Mouse (Mus musculus): ENCODE measurements around the gene Bcl2l10. TPM values are rescaled to one million over a fixed set of nuclear protein-coding genes. Genes with fewer than 3 reads are reported as not detected.

Bcl2l10 gene
- polyA plus RNA-seq, 1 experiment from 2014 or later, result not detected

- Histone ChIP-seq H3K4me2 (ENCODE audit: low read length) (peak overlapping the region; percentile 70), H3K4me1 (replicated peaks; ENCODE audit: control insufficient read depth, insufficient read depth, low read length) (peaks cover 8% of the 10 kb centered on the region; the same call in 1 of the 2 replicates), H3K27me3 (replicated peaks; ENCODE audit: control insufficient read depth, insufficient read depth, low read length) (no peaks in the 10 kb centered on the region), H3K27ac (ENCODE audit: low read depth) (peak overlapping the region; percentile 80), H3K36me3 (ENCODE audit: control insufficient read depth, insufficient read depth, low read length) (no peaks in the 10 kb centered on the region), H3K9ac (ENCODE audit: low read length) (peak overlapping the region; percentile 60), H3K9me3 (ENCODE audit: control insufficient read depth, low read length) (no peaks in the 10 kb centered on the region), H3K4me3 (ENCODE audit: low read depth, low read length) (peak overlapping the region; percentile 65)
- 29% methylated on average over 11 of the region's 11 CpGs for WGBS
- ATAC-seq (replicated peaks; ENCODE audit: low FRiP score, low TSS enrichment, low read depth), result peak; percentile 21
- peak; percentile 71 for DNase-seq (ENCODE audit: low spot score)
Measured at GRCm38 (mm10) chr9:75313138-75313831, 34.3 kb upstream of the Bcl2l10 start.

- H3K9me3 ChIP-seq (ENCODE audit: control insufficient read depth, low read length), result no peaks in the 10 kb centered on the region
- WGBS, result under 1% methylated on average over 52 of the region's 52 CpGs
- peak overlapping the region; percentile 60 for H3K9ac ChIP-seq (ENCODE audit: low read length)
- no peaks in the 10 kb centered on the region for H3K27me3 ChIP-seq (replicated peaks; ENCODE audit: control insufficient read depth, insufficient read depth, low read length)
- peaks cover 8% of the 10 kb centered on the region; the same call in 1 of the 2 replicates for H3K4me1 ChIP-seq (replicated peaks; ENCODE audit: control insufficient read depth, insufficient read depth, low read length)
- peak overlapping the region; percentile 80 for H3K27ac ChIP-seq (ENCODE audit: low read depth)
- H3K4me3 ChIP-seq (ENCODE audit: low read depth, low read length), result peak overlapping the region; percentile 65
- ATAC-seq (replicated peaks; ENCODE audit: low FRiP score, low TSS enrichment, low read depth), result peak; percentile 84
- DNase-seq (ENCODE audit: low spot score), result peak; percentile 92
- peak overlapping the region; percentile 70 for H3K4me2 ChIP-seq (ENCODE audit: low read length)
- no peaks in the 10 kb centered on the region for H3K36me3 ChIP-seq (ENCODE audit: control insufficient read depth, insufficient read depth, low read length)
Measured at GRCm38 (mm10) chr9:75313832-75314516, 33.6 kb upstream of the Bcl2l10 start.

GRCm38 (mm10) chr9:75314517-75315105 lies 32.9 kb upstream of the Bcl2l10 start:
- no peaks in the 10 kb centered on the region for H3K27me3 ChIP-seq (replicated peaks; ENCODE audit: control insufficient read depth, insufficient read depth, low read length)
- H3K9me3 ChIP-seq (ENCODE audit: control insufficient read depth, low read length), result no peaks in the 10 kb centered on the region
- peak overlapping the region; percentile 60 for H3K9ac ChIP-seq (ENCODE audit: low read length)
- H3K27ac ChIP-seq (ENCODE audit: low read depth), result peak overlapping the region; percentile 80
- peak overlapping the region; percentile 70 for H3K4me2 ChIP-seq (ENCODE audit: low read length)
- peaks cover 11% of the 10 kb centered on the region for H3K4me1 ChIP-seq (replicated peaks; ENCODE audit: control insufficient read depth, insufficient read depth, low read length)
- H3K4me3 ChIP-seq (ENCODE audit: low read depth, low read length), result peak overlapping the region; percentile 65
- no peak for ATAC-seq (replicated peaks; ENCODE audit: low FRiP score, low TSS enrichment, low read depth)
- WGBS, result 3% methylated on average over 22 of the region's 22 CpGs
- no peaks in the 10 kb centered on the region for H3K36me3 ChIP-seq (ENCODE audit: control insufficient read depth, insufficient read depth, low read length)
- no peak for DNase-seq (ENCODE audit: low spot score)

- 69% methylated on average over 3 of the region's 3 CpGs for WGBS
- H3K4me3 ChIP-seq (ENCODE audit: low read depth, low read length), result peak overlapping the region; percentile 65; the same call in 1 of the 2 replicates
- H3K36me3 ChIP-seq (ENCODE audit: control insufficient read depth, insufficient read depth, low read length), result no peaks in the 10 kb centered on the region
- DNase-seq (ENCODE audit: low spot score) (no peak), ATAC-seq (replicated peaks; ENCODE audit: low FRiP score, low TSS enrichment, low read depth) (no peak)
- peaks cover 11% of the 10 kb centered on the region for H3K4me1 ChIP-seq (replicated peaks; ENCODE audit: control insufficient read depth, insufficient read depth, low read length)
- H3K27ac ChIP-seq (ENCODE audit: low read depth), result no peak overlapping the region
- no peaks in the 10 kb centered on the region for H3K9me3 ChIP-seq (ENCODE audit: control insufficient read depth, low read length)
- no peak overlapping the region; the same call in 1 of the 2 replicates for H3K9ac ChIP-seq (ENCODE audit: low read length)
- H3K4me2 ChIP-seq (ENCODE audit: low read length), result peak overlapping the region; percentile 70
- H3K27me3 ChIP-seq (replicated peaks; ENCODE audit: control insufficient read depth, insufficient read depth, low read length), result no peaks in the 10 kb centered on the region
Measured at GRCm38 (mm10) chr9:75315238-75315637, 32.3 kb upstream of the Bcl2l10 start.

- DNase-seq (ENCODE audit: low spot score) (no peak), ATAC-seq (replicated peaks; ENCODE audit: low FRiP score, low TSS enrichment, low read depth) (no peak)
- Histone ChIP-seq H3K27me3 (replicated peaks; ENCODE audit: control insufficient read depth, insufficient read depth, low read length) (no peaks in the 10 kb centered on the region), H3K9me3 (ENCODE audit: control insufficient read depth, low read length) (no peaks in the 10 kb centered on the region), H3K4me3 (ENCODE audit: low read depth, low read length) (no peak overlapping the region), H3K27ac (ENCODE audit: low read depth) (no peak overlapping the region), H3K9ac (ENCODE audit: low read length) (no peak overlapping the region), H3K36me3 (ENCODE audit: control insufficient read depth, insufficient read depth, low read length) (no peaks in the 10 kb centered on the region), H3K4me2 (ENCODE audit: low read length) (no peak overlapping the region), H3K4me1 (replicated peaks; ENCODE audit: control insufficient read depth, insufficient read depth, low read length) (peaks cover 11% of the 10 kb centered on the region)
- WGBS, result 87% methylated on average over 6 of the region's 6 CpGs
Measured at GRCm38 (mm10) chr9:75316771-75317170, 30.8 kb upstream of the Bcl2l10 start.

GRCm38 (mm10) chr9:75318196-75318595 lies 29.4 kb upstream of the Bcl2l10 start:
- Histone ChIP-seq H3K9ac (ENCODE audit: low read length) (no peak overlapping the region), H3K27me3 (replicated peaks; ENCODE audit: control insufficient read depth, insufficient read depth, low read length) (no peaks in the 10 kb centered on the region), H3K4me1 (replicated peaks; ENCODE audit: control insufficient read depth, insufficient read depth, low read length) (peaks cover 11% of the 10 kb centered on the region), H3K27ac (ENCODE audit: low read depth) (no peak overlapping the region), H3K4me2 (ENCODE audit: low read length) (no peak overlapping the region), H3K4me3 (ENCODE audit: low read depth, low read length) (no peak overlapping the region), H3K9me3 (ENCODE audit: control insufficient read depth, low read length) (no peaks in the 10 kb centered on the region), H3K36me3 (ENCODE audit: control insufficient read depth, insufficient read depth, low read length) (no peaks in the 10 kb centered on the region)
- ATAC-seq (replicated peaks; ENCODE audit: low FRiP score, low TSS enrichment, low read depth) (peak; percentile 30; the same call in 1 of the 2 replicates), DNase-seq (ENCODE audit: low spot score) (no peak)
- 92% methylated on average over 2 of the region's 2 CpGs for WGBS

GRCm38 (mm10) chr9:75319365-75319764 lies 28.2 kb upstream of the Bcl2l10 start:
- DNase-seq (ENCODE audit: low spot score), result no peak
- H3K36me3 ChIP-seq (ENCODE audit: control insufficient read depth, insufficient read depth, low read length), result no peaks in the 10 kb centered on the region
- no peak overlapping the region for H3K4me2 ChIP-seq (ENCODE audit: low read length)
- peaks cover 11% of the 10 kb centered on the region for H3K4me1 ChIP-seq (replicated peaks; ENCODE audit: control insufficient read depth, insufficient read depth, low read length)
- WGBS, result 65% methylated on average over 3 of the region's 3 CpGs
- ATAC-seq (replicated peaks; ENCODE audit: low FRiP score, low TSS enrichment, low read depth), result no peak
- no peak overlapping the region for H3K4me3 ChIP-seq (ENCODE audit: low read depth, low read length)
- no peak overlapping the region for H3K9ac ChIP-seq (ENCODE audit: low read length)
- H3K9me3 ChIP-seq (ENCODE audit: control insufficient read depth, low read length), result no peaks in the 10 kb centered on the region
- H3K27me3 ChIP-seq (replicated peaks; ENCODE audit: control insufficient read depth, insufficient read depth, low read length), result no peaks in the 10 kb centered on the region
- H3K27ac ChIP-seq (ENCODE audit: low read depth), result no peak overlapping the region

GRCm38 (mm10) chr9:75322099-75322885 lies 25.3 kb upstream of the Bcl2l10 start:
- Histone ChIP-seq H3K27ac (ENCODE audit: low read depth) (no peak overlapping the region), H3K9me3 (ENCODE audit: control insufficient read depth, low read length) (no peaks in the 10 kb centered on the region), H3K4me1 (replicated peaks; ENCODE audit: control insufficient read depth, insufficient read depth, low read length) (peaks cover 4% of the 10 kb centered on the region), H3K4me3 (ENCODE audit: low read depth, low read length) (no peak overlapping the region), H3K4me2 (ENCODE audit: low read length) (no peak overlapping the region), H3K27me3 (replicated peaks; ENCODE audit: control insufficient read depth, insufficient read depth, low read length) (no peaks in the 10 kb centered on the region), H3K36me3 (ENCODE audit: control insufficient read depth, insufficient read depth, low read length) (no peaks in the 10 kb centered on the region), H3K9ac (ENCODE audit: low read length) (no peak overlapping the region)
- 67% methylated on average over 13 of the region's 13 CpGs for WGBS
- peak; percentile 41; the same call in 1 of the 2 replicates for ATAC-seq (replicated peaks; ENCODE audit: low FRiP score, low TSS enrichment, low read depth)
- no peak for DNase-seq (ENCODE audit: low spot score)

Measured in intestine, embryonic 14.5 days (tissue).